Mouse (Mus musculus) heart, postnatal 0 days (tissue): ENCODE data around the gene Bptf. TPM values are rescaled to one million over a fixed set of nuclear protein-coding genes. Genes with fewer than 3 reads are reported as not detected.

Experiments
- ATAC-seq: fragments of 200-750 bp; cut with Nextera tagmentation; 2 replicates; pipeline ENCODE4 v1.8.0; 2017; ENCODE audit warnings: low read depth, moderate number of reproducible peaks, moderate library complexity; ENCODE audit not compliant: insufficient read depth
- DNase-seq: peaks from one replicate; pipeline ENCODE4 v3.0.0-alpha.2; 2016; ENCODE audit warnings: low spot score
- H3K27ac ChIP-seq: fragments of 300-500 bp; sonication (generic); 2 replicates; pipeline ENCODE4 v1.5.1; 2014; ENCODE audit warnings: low read depth, mild to moderate bottlenecking
- H3K27me3 ChIP-seq: fragments of 300-500 bp; sonication (generic); 2 replicates; pipeline ENCODE4 v1.6.1; 2014; ENCODE audit warnings: low read length, mixed read lengths; ENCODE audit not compliant: control insufficient read depth, insufficient read depth
- H3K36me3 ChIP-seq: fragments of 300-500 bp; sonication (generic); replicated peaks from 2 replicates; pipeline ENCODE4 v1.6.1; 2014; ENCODE audit warnings: low read length, mixed read lengths; ENCODE audit not compliant: control insufficient read depth, insufficient read depth
- H3K4me1 ChIP-seq: fragments of 300-500 bp; sonication (generic); 2 replicates; pipeline ENCODE4 v1.6.1; 2014; ENCODE audit warnings: antibody characterized with exemption; ENCODE audit not compliant: control insufficient read depth, insufficient read depth
- H3K4me2 ChIP-seq: fragments of 300-500 bp; sonication (generic); 2 replicates; pipeline ENCODE4 v1.6.1; 2014; ENCODE audit warnings: low read depth, mild to moderate bottlenecking, low read length, moderate library complexity
- H3K4me3 ChIP-seq: fragments of 300-500 bp; sonication (generic); 2 replicates; pipeline ENCODE4 v1.5.1; 2014; ENCODE audit warnings: low read depth, low read length
- H3K9ac ChIP-seq: fragments of 300-500 bp; sonication (generic); replicated peaks from 2 replicates; pipeline ENCODE4 v1.6.1; 2014; ENCODE audit warnings: low read depth, low read length, mixed read lengths
- H3K9me3 ChIP-seq: fragments of 300-500 bp; sonication (generic); replicated peaks from 2 replicates; pipeline ENCODE4 v1.6.1; 2016; ENCODE audit warnings: low read length; ENCODE audit not compliant: control insufficient read depth
- CTCF ChIP-seq: IDR thresholded peaks from 2 replicates; pipeline ENCODE4 v1.5.1; 2016; ENCODE audit warnings: antibody characterized with exemption, control low read depth, low read depth
- EP300 ChIP-seq: IDR thresholded peaks from 2 replicates; pipeline ENCODE4 v1.6.1; 2016; ENCODE audit warnings: antibody characterized with exemption, low read depth
- WGBS: fragments of 180-500 bp; shearing (Covaris S2); extraction: QIAGEN DNeasy Blood & Tissue Kit; methylation state at CpG from one replicate; pipeline ENCODE4 v1.1.7; 2014; 5-methylcytosine and 5-hydroxymethylcytosine counted together
- polyA plus RNA-seq: library from polyadenylated mRNA; unstranded; fragments of >200 nt; fragmentation: Nextera tagmentation; extraction: Ambion mirVana; gene quantifications from 2 replicates; pipeline ENCODE4 v1.2.1, GENCODE M21; 2015
- total RNA-seq: library from RNA; depleted of rRNA; stranded (reverse); fragments of >200 nt; gene quantifications from 2 replicates; pipeline ENCODE4 v1.2.3, GENCODE M21; 2014; ENCODE audit warnings: low replicate concordance

Bptf gene
- total and polyA plus RNA-seq, 2 experiments from 2014 or later, result 11.8 to 13.7 TPM

DNA sequence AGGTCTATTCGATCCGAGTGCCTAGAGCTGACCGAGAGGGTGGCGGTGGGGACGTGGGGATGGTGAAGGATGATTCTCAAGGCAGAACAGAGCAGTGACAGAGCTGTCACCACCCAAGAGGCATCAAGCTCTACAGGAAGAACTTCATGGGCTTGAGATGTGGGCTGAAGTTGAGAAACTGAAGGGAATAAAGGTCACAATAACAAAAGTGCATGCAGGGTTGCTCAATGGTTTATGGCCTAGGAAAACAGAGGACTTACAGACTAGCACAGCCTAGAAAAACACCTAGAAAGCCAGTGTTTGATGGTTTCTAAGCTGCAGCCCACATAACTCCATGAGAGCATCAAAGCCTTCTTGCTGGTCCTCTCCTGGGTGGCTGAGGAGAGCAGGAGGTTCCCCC, 92.5 kb downstream of the Bptf start:
- no peak overlapping the region for H3K4me3 ChIP-seq
- TF ChIP-seq EP300, result no peak
- no peak for TF ChIP-seq CTCF
- H3K9ac ChIP-seq, result no peak overlapping the region
- no peaks in the 10 kb centered on the region for H3K27me3 ChIP-seq
- no peak for ATAC-seq
- H3K36me3 ChIP-seq, result peaks cover 77% of the 10 kb centered on the region
- no peak overlapping the region for H3K4me2 ChIP-seq
- DNase-seq, result no peak
- H3K4me1 ChIP-seq, result no peaks in the 10 kb centered on the region
- WGBS, result 86% methylated on average over 5 of the region's 5 CpGs
- no peak overlapping the region for H3K27ac ChIP-seq
- H3K9me3 ChIP-seq, result no peaks in the 10 kb centered on the region

GRCm38 (mm10) chr11:107034085-107034810, 97.7 kb downstream of the Bptf start:
- H3K36me3 ChIP-seq, result peaks cover 40% of the 10 kb centered on the region
- no peak overlapping the region for H3K4me2 ChIP-seq
- H3K27ac ChIP-seq, result no peak overlapping the region
- H3K9me3 ChIP-seq, result no peaks in the 10 kb centered on the region
- WGBS, result 86% methylated on average over 10 of the region's 10 CpGs
- no peak overlapping the region for H3K4me3 ChIP-seq
- H3K9ac ChIP-seq, result no peak overlapping the region
- DNase-seq (no peak), ATAC-seq (no peak)
- TF ChIP-seq EP300 (no peak), CTCF (no peak)
- no peaks in the 10 kb centered on the region for H3K4me1 ChIP-seq
- H3K27me3 ChIP-seq, result no peaks in the 10 kb centered on the region

- Histone ChIP-seq H3K4me1 (peaks cover 4% of the 10 kb centered on the region; the same call in 1 of the 2 replicates), H3K9ac (no peak overlapping the region), H3K27ac (no peak overlapping the region), H3K4me2 (no peak overlapping the region), H3K9me3 (no peaks in the 10 kb centered on the region), H3K36me3 (peaks cover 17% of the 10 kb centered on the region), H3K27me3 (no peaks in the 10 kb centered on the region), H3K4me3 (no peak overlapping the region)
- ATAC-seq (no peak), DNase-seq (no peak)
- TF ChIP-seq CTCF (no peak), EP300 (no peak)
- WGBS, result 65% methylated on average over 7 of the region's 7 CpGs
Observed at GRCm38 (mm10) chr11:107031635-107032034, 100.3 kb downstream of the Bptf start.

DNA sequence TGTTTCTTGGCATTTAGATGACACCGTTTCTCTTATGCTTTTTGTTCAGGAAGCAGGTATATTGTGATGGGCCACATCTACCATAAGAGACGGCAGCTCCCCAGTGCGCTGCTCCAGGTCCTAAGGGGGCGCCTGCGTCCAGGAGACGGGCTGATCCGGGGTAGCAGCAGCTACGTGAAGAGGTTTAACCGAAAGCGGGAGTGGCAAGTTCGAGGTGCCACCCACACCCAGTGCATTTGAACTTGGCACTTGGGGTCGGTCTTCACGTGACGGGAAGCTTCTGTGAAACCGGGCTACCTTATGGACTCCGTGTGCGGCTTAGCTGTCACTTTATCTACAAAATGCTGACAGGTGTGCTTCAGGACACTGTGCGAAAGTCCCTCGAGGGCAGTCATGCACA, 102.4 kb downstream of the Bptf start:
- peaks cover 13% of the 10 kb centered on the region; the same call in 1 of the 2 replicates for H3K4me1 ChIP-seq
- TF ChIP-seq EP300 (no peak), CTCF (no peak)
- 0 out of 2 replicates have a peak, but pooled peaks cover 2% of the 10 kb centered on the region for H3K27me3 ChIP-seq
- no peak for ATAC-seq
- 48% methylated on average over 19 of the region's 19 CpGs for WGBS
- no peak overlapping the region for H3K4me2 ChIP-seq
- no peaks in the 10 kb centered on the region for H3K9me3 ChIP-seq
- 0 out of 2 replicates have a peak, but pooled peaks cover 3% of the 10 kb centered on the region for H3K36me3 ChIP-seq
- H3K4me3 ChIP-seq, result no peak overlapping the region
- no peak overlapping the region for H3K27ac ChIP-seq
- DNase-seq, result no peak
- H3K9ac ChIP-seq, result no peak overlapping the region

DNA sequence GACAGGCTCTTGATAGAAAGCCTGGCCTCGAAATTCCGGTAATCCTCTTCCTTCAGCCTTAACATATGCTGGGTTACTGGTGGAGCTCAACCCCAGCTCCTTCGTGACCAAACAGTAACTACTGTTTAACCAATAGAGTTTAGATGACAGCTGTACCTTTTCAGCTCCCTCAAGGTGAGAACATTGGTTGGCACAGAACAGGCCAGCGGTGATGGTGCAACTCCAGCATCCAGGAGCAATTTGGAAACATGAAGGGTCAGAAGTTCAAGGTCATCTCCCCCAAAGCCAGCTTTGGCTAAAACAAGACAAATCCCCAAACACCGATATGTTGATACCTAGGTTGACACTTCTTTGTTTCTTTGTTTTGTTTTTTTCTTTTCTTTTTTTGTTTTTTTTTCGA, 103.2 kb downstream of the Bptf start:
- Histone ChIP-seq H3K9me3 (no peaks in the 10 kb centered on the region), H3K27ac (peak overlapping the region; percentile 80), H3K9ac (peak overlapping the region; percentile 59; the same call in 1 of the 2 replicates), H3K4me2 (peak overlapping the region; percentile 84), H3K4me1 (peaks cover 13% of the 10 kb centered on the region; the same call in 1 of the 2 replicates), H3K36me3 (0 out of 2 replicates have a peak, but pooled peaks cover 3% of the 10 kb centered on the region), H3K27me3 (0 out of 2 replicates have a peak, but pooled peaks cover 4% of the 10 kb centered on the region), H3K4me3 (peak overlapping the region; percentile 63)
- no peak for DNase-seq
- no peak for TF ChIP-seq EP300
- no peak for TF ChIP-seq CTCF
- 69% methylated on average over 6 of the region's 6 CpGs for WGBS
- ATAC-seq, result no peak

DNA sequence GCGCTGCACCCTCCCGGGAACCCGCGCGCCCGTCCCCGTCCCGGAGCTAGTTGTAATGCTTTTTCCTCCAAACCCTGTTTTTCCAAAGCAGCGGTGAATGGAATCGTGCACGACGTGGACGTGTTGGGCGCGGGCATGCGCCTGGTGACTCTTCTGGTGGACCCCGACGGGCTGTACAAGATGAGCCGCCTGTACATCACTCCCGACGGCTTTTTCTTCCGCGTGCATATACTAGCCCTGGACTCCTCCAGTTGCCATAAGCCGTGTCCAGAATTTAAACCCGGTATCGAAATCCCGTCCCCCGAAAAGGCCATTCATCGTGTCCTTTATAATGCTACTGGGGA, 103.7 kb downstream of the Bptf start:
- H3K4me1 ChIP-seq, result peaks cover 13% of the 10 kb centered on the region; the same call in 1 of the 2 replicates
- peaks cover 4% of the 10 kb centered on the region; the same call in 1 of the 2 replicates for H3K27me3 ChIP-seq
- peak; percentile 42; the same call in 1 of the 2 replicates for ATAC-seq
- H3K4me3 ChIP-seq, result peak overlapping the region; percentile 63
- peak overlapping the region; percentile 80 for H3K27ac ChIP-seq
- H3K36me3 ChIP-seq, result 0 out of 2 replicates have a peak, but pooled peaks cover 3% of the 10 kb centered on the region
- H3K4me2 ChIP-seq, result peak overlapping the region; percentile 84
- peak overlapping the region; percentile 59 for H3K9ac ChIP-seq
- DNase-seq, result no peak
- WGBS, result 3% methylated on average over 29 of the region's 29 CpGs
- H3K9me3 ChIP-seq, result no peaks in the 10 kb centered on the region
- TF ChIP-seq CTCF (no peak), EP300 (no peak)
